Mouse (Mus musculus) lung, postnatal 0 days (tissue): ENCODE measurements around the gene Cluh. TPM values are rescaled to one million over a fixed set of nuclear protein-coding genes. Genes with fewer than 3 reads are reported as not detected.

Experiments
- ATAC-seq: fragments of 200-750 bp; cut with Nextera tagmentation; 2 replicates; pipeline ENCODE4 v1.8.0; 2017; ENCODE audit warnings: moderate library complexity
- DNase-seq: peaks from one replicate; pipeline ENCODE4 v3.0.0-alpha.2; 2016; ENCODE audit warnings: low spot score
- H3K27ac ChIP-seq: fragments of 300-500 bp; sonication (generic); 2 replicates; pipeline ENCODE4 v1.5.1; 2014; ENCODE audit warnings: antibody characterized with exemption, mild to moderate bottlenecking, low read length, mixed read lengths
- H3K27me3 ChIP-seq: fragments of 300-500 bp; sonication (generic); replicated peaks from 2 replicates; pipeline ENCODE4 v1.6.1; 2014; ENCODE audit warnings: low read length, mixed read lengths; ENCODE audit not compliant: insufficient read depth
- H3K36me3 ChIP-seq: fragments of 300-500 bp; sonication (generic); 2 replicates; pipeline ENCODE4 v1.6.1; 2014; ENCODE audit warnings: low read length, mixed read lengths; ENCODE audit not compliant: insufficient read depth
- H3K4me1 ChIP-seq: fragments of 300-500 bp; sonication (generic); 2 replicates; pipeline ENCODE4 v1.6.1; 2014; ENCODE audit warnings: antibody characterized with exemption, low read depth, low read length, mixed read lengths; ENCODE audit not compliant: insufficient read depth
- H3K4me2 ChIP-seq: fragments of 300-500 bp; sonication (generic); replicated peaks from 2 replicates; pipeline ENCODE4 v1.6.1; 2014; ENCODE audit warnings: low read depth, mild to moderate bottlenecking, low read length, moderate library complexity, mixed read lengths
- H3K4me3 ChIP-seq: fragments of 300-500 bp; sonication (generic); 2 replicates; pipeline ENCODE4 v1.5.1; 2014; ENCODE audit warnings: low read depth, low read length
- H3K9ac ChIP-seq: fragments of 300-500 bp; sonication (generic); replicated peaks from 2 replicates; pipeline ENCODE4 v1.6.1; 2014; ENCODE audit warnings: low read depth, mild to moderate bottlenecking
- H3K9me3 ChIP-seq: fragments of 300-500 bp; sonication (generic); 2 replicates; pipeline ENCODE4 v1.6.1; 2016; ENCODE audit warnings: low read length, mixed read lengths
- CTCF ChIP-seq: IDR thresholded peaks from 2 replicates; pipeline ENCODE4 v1.5.1; 2016; ENCODE audit warnings: antibody characterized with exemption, mild to moderate bottlenecking
- EP300 ChIP-seq: IDR thresholded peaks from 2 replicates; pipeline ENCODE4 v1.6.1; 2016; ENCODE audit warnings: antibody characterized with exemption, mild to moderate bottlenecking, control low read depth
- WGBS: fragments of 180-500 bp; shearing (Covaris S2); extraction: QIAGEN DNeasy Blood & Tissue Kit; methylation state at CpG from one replicate; pipeline ENCODE4 v1.1.7; 2014; 5-methylcytosine and 5-hydroxymethylcytosine counted together
- polyA plus RNA-seq: library from polyadenylated mRNA; unstranded; fragments of >200 nt; fragmentation: Nextera tagmentation; extraction: Ambion mirVana; gene quantifications from 2 replicates; pipeline ENCODE4 v1.2.1, GENCODE M21; 2015

Gene Cluh
- polyA plus RNA-seq, 1 experiment from 2014 or later = 9.2 TPM

DNA sequence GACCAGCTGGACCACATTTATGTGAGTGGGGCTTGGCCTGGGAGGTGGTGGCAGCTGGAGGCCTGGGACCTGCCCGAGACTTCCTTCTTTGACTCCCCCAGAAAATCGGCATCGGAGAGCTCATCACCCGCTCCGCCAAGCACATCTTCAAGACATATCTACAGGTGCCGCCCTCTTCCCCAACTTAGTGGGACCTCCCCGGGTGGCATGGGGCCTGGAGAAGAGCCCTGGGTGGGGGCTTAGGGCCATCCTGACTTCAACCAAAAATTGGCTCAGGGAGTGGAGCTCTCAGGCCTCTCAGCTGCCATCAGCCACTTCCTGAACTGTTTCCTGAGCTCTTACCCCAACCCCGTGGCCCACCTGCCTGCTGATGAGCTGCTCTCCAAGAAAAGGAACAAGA is 15.6 kb downstream of the Cluh start:
- no peak for ATAC-seq
- no peak overlapping the region for H3K4me3 ChIP-seq
- H3K27ac ChIP-seq = no peak overlapping the region
- H3K9me3 ChIP-seq = no peaks in the 10 kb centered on the region
- no peaks in the 10 kb centered on the region for H3K27me3 ChIP-seq
- H3K4me2 ChIP-seq = no peak overlapping the region
- H3K36me3 ChIP-seq = peaks cover 52% of the 10 kb centered on the region
- no peaks in the 10 kb centered on the region for H3K4me1 ChIP-seq
- no peak for TF ChIP-seq EP300
- TF ChIP-seq CTCF = no peak
- no peak overlapping the region for H3K9ac ChIP-seq
- WGBS = 88% methylated on average over 8 of the region's 8 CpGs
- no peak for DNase-seq

DNA sequence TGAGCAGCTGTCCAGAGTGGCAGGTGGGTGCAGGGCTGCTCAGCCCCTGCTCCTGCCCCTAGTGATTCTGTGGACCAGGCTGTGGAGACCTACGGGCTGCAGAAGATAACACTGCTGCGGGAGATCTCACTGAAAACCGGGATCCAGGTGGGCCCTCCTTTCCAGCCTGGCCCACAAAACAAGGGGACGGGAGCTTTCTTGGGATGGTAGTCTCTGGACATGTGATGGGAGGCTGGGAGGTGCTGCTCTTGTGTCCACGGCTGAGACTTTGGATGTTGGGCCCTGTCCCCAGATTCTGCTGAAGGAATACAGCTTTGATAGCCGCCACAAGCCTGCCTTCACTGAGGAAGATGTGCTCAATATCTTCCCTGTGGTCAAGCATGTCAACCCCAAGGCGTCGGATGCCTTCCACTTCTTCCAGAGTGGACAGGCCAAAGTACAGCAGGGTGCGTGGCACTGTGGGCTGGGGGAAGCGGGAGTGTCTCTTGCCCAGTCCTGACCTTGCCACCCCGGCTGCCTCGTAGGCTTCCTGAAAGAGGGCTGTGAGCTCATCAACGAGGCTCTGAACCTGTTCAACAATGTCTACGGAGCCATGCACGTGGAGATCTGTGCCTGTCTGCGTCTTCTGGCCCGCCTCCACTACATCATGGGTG is 16.5 kb downstream of the Cluh start:
- TF ChIP-seq EP300 (no peak), CTCF (no peak)
- H3K27ac ChIP-seq = no peak overlapping the region
- no peak overlapping the region for H3K4me2 ChIP-seq
- DNase-seq (no peak), ATAC-seq (no peak)
- no peaks in the 10 kb centered on the region for H3K9me3 ChIP-seq
- no peaks in the 10 kb centered on the region for H3K4me1 ChIP-seq
- peaks cover 43% of the 10 kb centered on the region; the same call in 1 of the 2 replicates for H3K36me3 ChIP-seq
- H3K4me3 ChIP-seq = no peak overlapping the region
- H3K27me3 ChIP-seq = no peaks in the 10 kb centered on the region
- H3K9ac ChIP-seq = no peak overlapping the region
- WGBS = 89% methylated on average over 17 of the region's 17 CpGs

GRCm38 (mm10) chr11:74666284-74666652 is 17.0 kb downstream of the Cluh start:
- Histone ChIP-seq H3K4me2 (no peak overlapping the region), H3K27me3 (no peaks in the 10 kb centered on the region), H3K9me3 (no peaks in the 10 kb centered on the region), H3K27ac (no peak overlapping the region), H3K36me3 (peaks cover 42% of the 10 kb centered on the region; the same call in 1 of the 2 replicates), H3K4me1 (no peaks in the 10 kb centered on the region), H3K4me3 (no peak overlapping the region), H3K9ac (no peak overlapping the region)
- ATAC-seq (no peak), DNase-seq (no peak)
- WGBS = 84% methylated on average over 5 of the region's 5 CpGs
- TF ChIP-seq CTCF = no peak
- TF ChIP-seq EP300 = no peak

DNA sequence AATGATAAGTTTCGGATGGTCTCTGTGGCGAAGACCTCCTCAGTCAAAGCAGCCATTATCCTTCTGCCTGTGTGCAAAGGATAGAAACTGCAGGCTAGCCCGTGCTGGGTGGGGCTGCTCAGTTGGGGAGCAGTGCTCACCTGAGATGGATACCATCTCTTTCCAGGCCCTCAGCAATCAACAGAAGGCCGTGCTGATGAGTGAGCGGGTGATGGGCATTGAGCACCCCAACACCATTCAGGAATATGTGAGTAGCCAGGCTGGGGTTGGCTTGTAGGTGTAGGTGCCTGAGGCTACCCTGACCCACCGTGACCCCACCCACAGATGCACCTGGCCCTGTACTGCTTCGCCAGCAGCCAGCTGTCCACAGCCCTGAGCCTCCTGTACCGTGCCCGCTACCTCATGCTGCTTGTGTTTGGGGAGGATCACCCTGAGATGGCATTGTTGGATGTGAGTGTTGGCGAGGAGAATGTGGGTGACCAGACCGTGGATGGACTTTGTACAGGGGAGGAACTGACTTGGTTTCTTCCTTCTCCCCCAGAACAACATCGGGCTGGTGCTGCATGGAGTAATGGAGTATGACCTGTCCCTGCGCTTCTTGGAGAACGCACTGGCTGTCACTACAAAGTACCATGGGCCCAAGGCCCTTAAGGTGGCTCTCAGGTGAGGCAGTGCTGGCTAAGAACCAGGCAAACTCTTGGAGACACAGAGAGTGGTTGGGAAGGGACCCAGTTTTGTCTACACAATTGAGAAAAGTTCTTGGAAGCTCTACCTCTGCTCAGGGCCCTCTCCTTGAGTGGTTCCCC is 17.7 kb downstream of the Cluh start:
- TF ChIP-seq EP300 = no peak
- no peak for TF ChIP-seq CTCF
- no peak overlapping the region for H3K9ac ChIP-seq
- ATAC-seq (no peak), DNase-seq (no peak)
- H3K4me2 ChIP-seq = no peak overlapping the region
- no peak overlapping the region for H3K27ac ChIP-seq
- no peaks in the 10 kb centered on the region for H3K9me3 ChIP-seq
- H3K4me1 ChIP-seq = no peaks in the 10 kb centered on the region
- peaks cover 35% of the 10 kb centered on the region; the same call in 1 of the 2 replicates for H3K36me3 ChIP-seq
- H3K27me3 ChIP-seq = no peaks in the 10 kb centered on the region
- H3K4me3 ChIP-seq = no peak overlapping the region
- 96% methylated on average over 14 of the region's 14 CpGs for WGBS

GRCm38 (mm10) chr11:74667582-74668010 is 18.3 kb downstream of the Cluh start:
- Histone ChIP-seq H3K27ac (no peak overlapping the region), H3K9me3 (no peaks in the 10 kb centered on the region), H3K4me2 (no peak overlapping the region), H3K9ac (no peak overlapping the region), H3K36me3 (peaks cover 35% of the 10 kb centered on the region; the same call in 1 of the 2 replicates), H3K4me3 (no peak overlapping the region), H3K4me1 (no peaks in the 10 kb centered on the region), H3K27me3 (no peaks in the 10 kb centered on the region)
- DNase-seq (no peak), ATAC-seq (no peak)
- no peak for TF ChIP-seq CTCF
- TF ChIP-seq EP300 = no peak
- 93% methylated on average over 13 of the region's 13 CpGs for WGBS

DNA sequence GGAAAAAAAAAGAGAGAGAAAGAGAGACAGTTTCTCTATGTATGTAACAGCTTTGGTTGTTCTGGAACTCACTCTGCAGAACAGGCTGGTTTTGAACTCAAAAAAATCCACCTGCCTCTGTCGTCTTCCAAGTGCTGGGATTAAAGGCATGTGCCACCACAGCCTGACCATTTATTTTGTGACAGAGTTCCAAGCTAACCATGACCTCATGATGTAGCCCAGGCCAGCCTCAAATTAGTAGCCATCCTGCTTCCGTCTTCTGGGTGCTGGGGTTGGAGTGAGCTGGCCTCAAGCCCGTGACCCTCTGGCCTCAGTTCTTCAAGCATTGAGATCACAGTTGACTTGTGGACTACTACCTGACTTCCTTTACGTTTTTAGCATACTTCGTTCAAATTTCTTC is 19.2 kb downstream of the Cluh start:
- no peaks in the 10 kb centered on the region for H3K4me1 ChIP-seq
- WGBS = 86% methylated on average over 5 of the region's 5 CpGs
- no peak overlapping the region for H3K27ac ChIP-seq
- ATAC-seq (no peak), DNase-seq (no peak)
- no peaks in the 10 kb centered on the region for H3K27me3 ChIP-seq
- no peak overlapping the region for H3K4me3 ChIP-seq
- H3K9me3 ChIP-seq = no peaks in the 10 kb centered on the region
- TF ChIP-seq EP300 (no peak), CTCF (no peak)
- H3K36me3 ChIP-seq = peaks cover 33% of the 10 kb centered on the region; the same call in 1 of the 2 replicates
- no peak overlapping the region for H3K9ac ChIP-seq
- H3K4me2 ChIP-seq = no peak overlapping the region
